Mouse (Mus musculus): Measurements from ENCODE around the gene Sipa1l2. TPM values are rescaled to one million over a fixed set of nuclear protein-coding genes. Genes with fewer than 3 reads are reported as not detected.

Sipa1l2 gene
- total and polyA plus RNA-seq, 2 experiments from 2014 or later = 10.1 to 52.6 TPM

- DNase-seq (ENCODE audit: low spot score) = no peak
- TF ChIP-seq CTCF (IDR thresholded peaks at IDR 0.05) = no peak
- Histone ChIP-seq H3K27ac (ENCODE audit: low read depth, low read length) (no peak overlapping the region), H3K27me3 (ENCODE audit: insufficient read depth, low read length) (no peaks in the 10 kb centered on the region), H3K4me2 (ENCODE audit: low read depth, low read length, poor library complexity, severe bottlenecking) (no peak overlapping the region), H3K4me1 (ENCODE audit: insufficient read depth, low read length) (0 out of 2 replicates have a peak, but pooled peaks cover 4% of the 10 kb centered on the region), H3K9ac (replicated peaks; ENCODE audit: low read length, poor library complexity, severe bottlenecking) (no peak overlapping the region), H3K36me3 (ENCODE audit: insufficient read depth, low read length) (no peaks in the 10 kb centered on the region), H3K9me3 (ENCODE audit: low read length) (no peaks in the 10 kb centered on the region), H3K4me3 (ENCODE audit: low read depth, low read length) (no peak overlapping the region)
- WGBS = 65% methylated on average over 6 of the region's 6 CpGs
- ATAC-seq (ENCODE audit: low FRiP score) = no peak
Observed at GRCm38 (mm10) chr8:125538265-125538664, 31.3 kb downstream of the Sipa1l2 start.

GRCm38 (mm10) chr8:125533709-125534108, 35.9 kb downstream of the Sipa1l2 start:
- DNase-seq (ENCODE audit: low spot score) (no peak), ATAC-seq (ENCODE audit: low FRiP score) (no peak)
- no peak overlapping the region for H3K27ac ChIP-seq (ENCODE audit: low read depth, low read length)

GRCm38 (mm10) chr8:125532953-125533352, 36.7 kb downstream of the Sipa1l2 start:
- Histone ChIP-seq H3K27ac (ENCODE audit: low read depth, low read length) (no peak overlapping the region), H3K9me3 (ENCODE audit: low read length) (no peaks in the 10 kb centered on the region), H3K4me3 (ENCODE audit: low read depth, low read length) (no peak overlapping the region), H3K27me3 (ENCODE audit: insufficient read depth, low read length) (no peaks in the 10 kb centered on the region), H3K36me3 (ENCODE audit: insufficient read depth, low read length) (no peaks in the 10 kb centered on the region), H3K9ac (replicated peaks; ENCODE audit: low read length, poor library complexity, severe bottlenecking) (no peak overlapping the region), H3K4me1 (ENCODE audit: insufficient read depth, low read length) (peaks cover 26% of the 10 kb centered on the region), H3K4me2 (ENCODE audit: low read depth, low read length, poor library complexity, severe bottlenecking) (no peak overlapping the region)
- TF ChIP-seq CTCF (IDR thresholded peaks at IDR 0.05) = no peak
- DNase-seq (ENCODE audit: low spot score) (peak; percentile 57), ATAC-seq (ENCODE audit: low FRiP score) (0 out of 2 replicates have a peak, but pooled peaks have one; percentile 17)
- 43% methylated on average over 8 of the region's 8 CpGs for WGBS

More at GRCm38 (mm10) chr8:125533709-125534108, 35.9 kb downstream of the Sipa1l2 start:
- H3K9ac ChIP-seq (replicated peaks; ENCODE audit: low read length, poor library complexity, severe bottlenecking) = 0 out of 2 replicates have a peak overlapping the region, but pooled peaks have one; percentile 24
- H3K4me1 ChIP-seq (ENCODE audit: insufficient read depth, low read length) = peaks cover 26% of the 10 kb centered on the region
- no peak overlapping the region for H3K4me3 ChIP-seq (ENCODE audit: low read depth, low read length)
- H3K36me3 ChIP-seq (ENCODE audit: insufficient read depth, low read length) = no peaks in the 10 kb centered on the region
- WGBS = 25% methylated on average over 7 of the region's 7 CpGs
- H3K9me3 ChIP-seq (ENCODE audit: low read length) = no peaks in the 10 kb centered on the region
- peak; percentile 22; the same call in 1 of the 2 replicates for TF ChIP-seq CTCF (IDR thresholded peaks at IDR 0.05)
- no peak overlapping the region for H3K4me2 ChIP-seq (ENCODE audit: low read depth, low read length, poor library complexity, severe bottlenecking)
- H3K27me3 ChIP-seq (ENCODE audit: insufficient read depth, low read length) = no peaks in the 10 kb centered on the region

GRCm38 (mm10) chr8:125532177-125532576, 37.4 kb downstream of the Sipa1l2 start:
- no peak for DNase-seq (ENCODE audit: low spot score)
- 37% methylated on average over 7 of the region's 7 CpGs for WGBS
- Histone ChIP-seq H3K27me3 (ENCODE audit: insufficient read depth, low read length) (no peaks in the 10 kb centered on the region), H3K4me3 (ENCODE audit: low read depth, low read length) (no peak overlapping the region), H3K9ac (replicated peaks; ENCODE audit: low read length, poor library complexity, severe bottlenecking) (no peak overlapping the region), H3K36me3 (ENCODE audit: insufficient read depth, low read length) (no peaks in the 10 kb centered on the region), H3K27ac (ENCODE audit: low read depth, low read length) (no peak overlapping the region), H3K4me1 (ENCODE audit: insufficient read depth, low read length) (peaks cover 29% of the 10 kb centered on the region), H3K4me2 (ENCODE audit: low read depth, low read length, poor library complexity, severe bottlenecking) (no peak overlapping the region), H3K9me3 (ENCODE audit: low read length) (no peaks in the 10 kb centered on the region)
- no peak for ATAC-seq (ENCODE audit: low FRiP score)
- no peak for TF ChIP-seq CTCF (IDR thresholded peaks at IDR 0.05)

- WGBS = 70% methylated on average over 1 of the region's 1 CpGs
- DNase-seq (ENCODE audit: low spot score) (no peak), ATAC-seq (ENCODE audit: low FRiP score) (no peak)
- Histone ChIP-seq H3K4me2 (ENCODE audit: low read depth, low read length, poor library complexity, severe bottlenecking) (no peak overlapping the region), H3K36me3 (ENCODE audit: insufficient read depth, low read length) (no peaks in the 10 kb centered on the region), H3K27me3 (ENCODE audit: insufficient read depth, low read length) (no peaks in the 10 kb centered on the region), H3K4me3 (ENCODE audit: low read depth, low read length) (no peak overlapping the region), H3K27ac (ENCODE audit: low read depth, low read length) (no peak overlapping the region), H3K4me1 (ENCODE audit: insufficient read depth, low read length) (peaks cover 35% of the 10 kb centered on the region), H3K9me3 (ENCODE audit: low read length) (no peaks in the 10 kb centered on the region), H3K9ac (replicated peaks; ENCODE audit: low read length, poor library complexity, severe bottlenecking) (no peak overlapping the region)
- no peak for TF ChIP-seq CTCF (IDR thresholded peaks at IDR 0.05)
Observed at GRCm38 (mm10) chr8:125531640-125532039, 38.0 kb downstream of the Sipa1l2 start.

- Histone ChIP-seq H3K9me3 (ENCODE audit: low read length) (no peaks in the 10 kb centered on the region), H3K9ac (replicated peaks; ENCODE audit: low read length, poor library complexity, severe bottlenecking) (no peak overlapping the region), H3K4me3 (ENCODE audit: low read depth, low read length) (no peak overlapping the region), H3K27me3 (ENCODE audit: insufficient read depth, low read length) (no peaks in the 10 kb centered on the region), H3K4me2 (ENCODE audit: low read depth, low read length, poor library complexity, severe bottlenecking) (no peak overlapping the region), H3K27ac (ENCODE audit: low read depth, low read length) (no peak overlapping the region), H3K4me1 (ENCODE audit: insufficient read depth, low read length) (peaks cover 39% of the 10 kb centered on the region), H3K36me3 (ENCODE audit: insufficient read depth, low read length) (no peaks in the 10 kb centered on the region)
- no peak for TF ChIP-seq CTCF (IDR thresholded peaks at IDR 0.05)
- DNase-seq (ENCODE audit: low spot score) (no peak), ATAC-seq (ENCODE audit: low FRiP score) (no peak)
- 35% methylated on average over 6 of the region's 6 CpGs for WGBS
Observed at GRCm38 (mm10) chr8:125531088-125531438, 38.5 kb downstream of the Sipa1l2 start.

Measured in midbrain, postnatal 0 days (tissue).